Mouse (Mus musculus) macrophage (primary cell): ENCODE data around the gene Tuba1a. TPM values are rescaled to one million over a fixed set of nuclear protein-coding genes. Genes with fewer than 3 reads are reported as not detected.

ENCODE experiments used
- H3K27ac ChIP-seq: fragments of 350-480 bp; formaldehyde crosslinking; 2 replicates; pipeline ENCODE4 v1.9.0; 2021
- H3K36me3 ChIP-seq: fragments of 350-480 bp; formaldehyde crosslinking; 2 replicates; pipeline ENCODE4 v1.9.0; 2021; ENCODE audit errors: inconsistent target
- H3K4me3 ChIP-seq: fragments of 350-480 bp; formaldehyde crosslinking; 2 replicates; pipeline ENCODE4 v1.9.0; 2021; ENCODE audit errors: inconsistent target
- H3K79me2 ChIP-seq: fragments of 350-480 bp; formaldehyde crosslinking; 2 replicates; pipeline ENCODE4 v1.9.0; 2021; ENCODE audit errors: inconsistent target
- WGBS: methylation state at CpG from one replicate; pipeline ENCODE4 v1.1.7; 2026; ENCODE audit warnings: inconsistent platforms; ENCODE audit not compliant: missing documents; 5-methylcytosine and 5-hydroxymethylcytosine counted together
- polyA plus RNA-seq: library from polyadenylated mRNA; stranded (reverse); fragments of 250-400 nt; gene quantifications from 3 replicates; pipeline ENCODE4 v1.2.4, GENCODE M21; 2018; ENCODE audit warnings: inconsistent platforms

Tuba1a gene
- polyA plus RNA-seq, 1 experiment from 2014 or later = 73.9 TPM

- Histone ChIP-seq H3K4me3 (no peak overlapping the region), H3K79me2 (no peaks in the 10 kb centered on the region), H3K36me3 (no peaks in the 10 kb centered on the region), H3K27ac (peak overlapping the region; percentile 94)
- 89% methylated on average over 14 of the region's 15 CpGs for WGBS
Observed at GRCm38 (mm10) chr15:98990669-98991539, 37.4 kb upstream of the Tuba1a start.

- H3K79me2 ChIP-seq = no peaks in the 10 kb centered on the region
- no peak overlapping the region for H3K27ac ChIP-seq
- WGBS = 73% methylated on average over 12 of the region's 12 CpGs
- no peaks in the 10 kb centered on the region for H3K36me3 ChIP-seq
- no peak overlapping the region for H3K4me3 ChIP-seq
Observed at GRCm38 (mm10) chr15:98989701-98990430, 36.4 kb upstream of the Tuba1a start.

- H3K4me3 ChIP-seq = no peak overlapping the region
- 96% methylated on average over 3 of the region's 3 CpGs for WGBS
- no peak overlapping the region for H3K27ac ChIP-seq
- H3K79me2 ChIP-seq = no peaks in the 10 kb centered on the region
- no peaks in the 10 kb centered on the region for H3K36me3 ChIP-seq
Observed at GRCm38 (mm10) chr15:98988787-98989186, 35.3 kb upstream of the Tuba1a start.

GRCm38 (mm10) chr15:98987661-98988181 is 34.2 kb upstream of the Tuba1a start:
- Histone ChIP-seq H3K36me3 (no peaks in the 10 kb centered on the region), H3K4me3 (no peak overlapping the region), H3K27ac (no peak overlapping the region), H3K79me2 (no peaks in the 10 kb centered on the region)
- 87% methylated on average over 8 of the region's 8 CpGs for WGBS

GRCm38 (mm10) chr15:98987077-98987630 is 33.7 kb upstream of the Tuba1a start:
- no peak overlapping the region for H3K27ac ChIP-seq
- no peaks in the 10 kb centered on the region for H3K79me2 ChIP-seq
- no peaks in the 10 kb centered on the region for H3K36me3 ChIP-seq
- WGBS = 92% methylated on average over 7 of the region's 7 CpGs
- H3K4me3 ChIP-seq = no peak overlapping the region

GRCm38 (mm10) chr15:98985982-98986715 is 32.6 kb upstream of the Tuba1a start:
- Histone ChIP-seq H3K36me3 (no peaks in the 10 kb centered on the region), H3K4me3 (peak overlapping the region; percentile 62), H3K27ac (peak overlapping the region; percentile 94), H3K79me2 (no peaks in the 10 kb centered on the region)
- 66% methylated on average over 12 of the region's 12 CpGs for WGBS

GRCm38 (mm10) chr15:98985240-98985981 is 31.9 kb upstream of the Tuba1a start:
- Histone ChIP-seq H3K36me3 (no peaks in the 10 kb centered on the region), H3K4me3 (peak overlapping the region; percentile 62), H3K79me2 (no peaks in the 10 kb centered on the region), H3K27ac (peak overlapping the region; percentile 94)
- under 1% methylated on average over 29 of the region's 29 CpGs for WGBS

GRCm38 (mm10) chr15:98984681-98985080 is 31.2 kb upstream of the Tuba1a start:
- Histone ChIP-seq H3K79me2 (no peaks in the 10 kb centered on the region), H3K36me3 (no peaks in the 10 kb centered on the region), H3K27ac (peak overlapping the region; percentile 94), H3K4me3 (peak overlapping the region; percentile 62)
- 71% methylated on average over 6 of the region's 6 CpGs for WGBS

GRCm38 (mm10) chr15:98983431-98984081 is 30.1 kb upstream of the Tuba1a start:
- no peaks in the 10 kb centered on the region for H3K79me2 ChIP-seq
- no peak overlapping the region for H3K4me3 ChIP-seq
- no peaks in the 10 kb centered on the region for H3K36me3 ChIP-seq
- over 99% methylated on average over 16 of the region's 16 CpGs for WGBS
- H3K27ac ChIP-seq = no peak overlapping the region

- Histone ChIP-seq H3K79me2 (no peaks in the 10 kb centered on the region), H3K36me3 (no peaks in the 10 kb centered on the region), H3K27ac (no peak overlapping the region), H3K4me3 (no peak overlapping the region)
- WGBS = 87% methylated on average over 6 of the region's 6 CpGs
Observed at GRCm38 (mm10) chr15:98982100-98982499, 28.6 kb upstream of the Tuba1a start.

- no peaks in the 10 kb centered on the region for H3K36me3 ChIP-seq
- no peaks in the 10 kb centered on the region for H3K79me2 ChIP-seq
- no peak overlapping the region for H3K4me3 ChIP-seq
- no peak overlapping the region for H3K27ac ChIP-seq
- 85% methylated on average over 7 of the region's 7 CpGs for WGBS
Observed at GRCm38 (mm10) chr15:98980012-98980614, 26.6 kb upstream of the Tuba1a start.

GRCm38 (mm10) chr15:98978409-98979172 is 25.1 kb upstream of the Tuba1a start:
- H3K4me3 ChIP-seq = no peak overlapping the region
- H3K27ac ChIP-seq = no peak overlapping the region
- H3K79me2 ChIP-seq = no peaks in the 10 kb centered on the region
- 91% methylated on average over 20 of the region's 20 CpGs for WGBS
- H3K36me3 ChIP-seq = no peaks in the 10 kb centered on the region
